Mouse (Mus musculus) right cerebral cortex, adult 18-20 months (tissue): Measurements from ENCODE around the gene Gpx2.
"Not testable (repeated sequence)": the region's sequence is repeated elsewhere in the genome, so short reads cannot be mapped to it uniquely, and the experiment has no call there.

Source experiments
- DNase-seq: peaks from one replicate; pipeline ENCODE4 v3.0.0; 2022; ENCODE audit warnings: mixed read lengths

The Gpx2 gene

GRCm38 (mm10) chr12:76803700-76804252, 8.4 kb upstream of the Gpx2 start:
- DNase-seq = no peak

DNA sequence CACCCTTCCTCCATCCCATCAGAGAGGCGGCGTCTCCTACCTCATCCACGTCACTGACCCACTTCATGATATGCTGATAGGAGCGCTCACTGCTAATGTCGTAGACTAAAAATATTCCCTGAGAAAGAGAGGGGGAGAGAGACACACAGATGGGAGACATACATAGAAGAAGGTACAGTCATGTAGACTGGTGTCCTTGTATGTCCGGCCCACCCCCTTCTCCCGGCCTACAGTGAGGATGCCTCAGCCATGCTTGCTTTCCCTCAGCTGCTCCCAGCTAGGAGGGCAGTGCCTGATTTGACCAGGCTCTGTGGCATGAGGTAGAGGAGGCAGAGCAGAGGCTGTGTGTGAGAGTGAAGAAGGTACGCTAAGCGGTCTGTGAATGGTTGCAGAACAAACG, 7.7 kb upstream of the Gpx2 start:
- DNase-seq = peak; percentile 68

DNA sequence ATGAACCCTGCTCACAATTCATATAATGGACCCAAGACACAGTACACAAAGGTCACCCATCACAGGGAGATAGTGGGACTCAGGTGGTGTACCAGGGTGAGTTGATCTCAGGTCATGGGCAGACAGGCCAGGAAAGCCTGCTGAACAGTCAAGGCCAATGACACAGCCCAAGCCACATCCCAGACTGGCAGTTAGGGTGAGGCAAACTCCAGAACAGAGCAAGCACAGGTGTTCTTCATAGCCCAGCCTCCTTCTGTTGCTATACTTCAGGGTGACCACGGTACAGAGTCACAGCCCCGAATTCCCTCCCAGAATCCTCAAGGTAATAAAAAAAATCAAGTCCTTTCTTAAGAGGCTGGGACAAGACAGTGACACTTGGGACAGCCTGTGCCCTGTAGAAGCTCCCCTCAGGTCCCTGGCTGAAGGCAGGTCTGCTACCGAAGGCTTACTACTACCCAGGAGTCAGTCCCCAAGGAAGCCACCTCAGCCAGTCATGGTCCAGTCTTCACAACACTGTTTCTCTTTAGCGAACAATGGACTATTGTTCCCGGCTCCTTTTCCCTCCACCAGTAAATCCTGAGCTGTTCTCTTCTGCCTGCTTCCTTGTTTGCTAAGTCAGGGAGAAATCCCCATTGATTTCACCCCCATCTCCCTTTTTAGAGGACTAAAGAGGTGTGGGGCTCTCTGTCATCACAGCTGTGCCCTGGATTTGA, 2.8 kb upstream of the Gpx2 start:
- no peak for DNase-seq

DNA sequence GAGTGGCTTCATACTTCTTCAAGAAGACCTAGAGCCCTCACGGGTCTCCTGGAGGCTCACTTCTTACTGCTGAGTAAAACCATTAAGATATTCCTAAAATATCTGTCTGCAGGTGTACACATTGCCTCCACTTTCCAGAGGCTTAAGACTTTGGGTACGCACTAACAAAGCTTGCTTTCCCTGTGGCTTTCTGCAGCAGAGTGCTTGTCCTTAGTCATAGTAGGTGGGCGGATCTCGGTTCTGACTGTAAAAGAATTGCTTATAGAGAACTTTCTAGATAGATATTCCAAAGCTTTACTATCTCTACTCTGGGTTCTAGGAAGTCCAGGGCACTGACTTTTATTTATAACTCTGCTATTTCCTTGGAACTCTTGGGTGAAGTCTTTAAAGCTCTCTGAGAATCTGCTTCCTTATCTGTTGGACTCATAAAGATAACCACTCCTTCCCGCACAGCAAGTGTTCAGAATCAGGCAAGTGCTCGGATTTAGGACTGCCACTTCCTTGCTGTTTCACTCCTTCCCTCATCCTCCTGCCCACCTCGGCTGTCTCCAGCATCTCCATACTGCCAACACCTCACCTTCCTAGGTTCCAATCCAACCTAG, 1.7 kb upstream of the Gpx2 start:
- DNase-seq = no peak

DNA sequence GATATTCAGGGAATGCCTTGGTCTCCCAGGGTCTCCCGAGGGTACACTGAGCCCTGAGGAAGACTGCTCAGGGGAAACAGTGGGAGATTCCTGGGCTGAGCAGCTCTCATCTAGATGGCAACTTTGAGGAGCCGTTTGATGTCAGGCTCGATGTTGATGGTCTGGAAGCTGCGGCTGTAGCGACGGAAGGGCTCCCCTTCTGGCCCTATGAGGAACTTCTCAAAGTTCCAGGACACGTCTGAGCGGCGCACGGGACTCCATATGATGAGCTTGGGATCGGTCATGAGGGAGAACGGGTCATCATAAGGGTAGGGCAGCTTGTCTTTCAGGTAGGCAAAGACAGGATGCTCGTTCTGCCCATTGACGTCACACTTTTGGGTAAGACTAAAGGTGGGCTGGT, 2.8 kb downstream of the Gpx2 start:
- not testable (repeated sequence) for DNase-seq

- DNase-seq = no peak
Measured at GRCm38 (mm10) chr12:76790446-76791084, 4.8 kb downstream of the Gpx2 start.

- DNase-seq = no peak
Measured at GRCm38 (mm10) chr12:76784056-76784619, 11.2 kb downstream of the Gpx2 start.

DNA sequence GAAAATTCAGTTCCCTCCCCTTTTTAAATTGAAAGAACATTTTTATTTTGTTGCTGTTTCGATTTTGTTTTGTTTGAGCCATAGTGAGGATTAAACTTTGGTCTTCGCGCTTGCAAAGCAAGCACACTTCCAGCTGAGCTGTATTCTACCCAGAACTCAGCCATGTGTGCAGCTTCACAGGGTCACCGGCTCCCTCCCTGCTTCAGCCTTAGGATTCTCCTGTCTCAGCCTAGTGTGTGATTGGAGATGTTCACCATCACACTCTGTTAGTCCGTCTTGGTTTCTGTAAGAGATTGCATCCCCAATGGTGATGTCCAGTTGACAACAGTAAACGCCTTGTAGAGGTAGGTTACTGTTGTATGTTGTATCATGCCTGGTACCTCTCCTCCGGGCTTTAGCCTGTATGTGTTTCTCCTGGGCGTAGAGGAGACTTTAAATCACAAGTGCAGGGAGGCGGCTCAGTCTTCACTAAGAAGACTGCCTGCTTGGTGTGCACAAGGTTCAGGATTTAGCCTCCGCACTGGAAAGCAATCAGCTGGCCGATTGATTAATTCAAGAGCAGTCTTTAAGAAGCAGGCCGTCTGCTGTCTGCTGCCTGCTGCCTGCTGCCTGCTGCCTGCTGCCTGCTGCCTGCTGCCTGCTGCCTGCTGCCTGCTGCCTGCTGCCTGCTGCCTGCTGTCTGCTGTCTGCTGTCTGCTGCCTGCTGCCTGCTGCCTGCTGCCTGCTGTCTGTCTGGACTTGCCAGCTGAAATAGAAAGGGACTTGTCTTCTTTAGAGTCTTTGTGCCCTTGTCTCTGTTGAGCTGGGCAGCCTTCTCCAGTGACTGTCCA, 14.5 kb downstream of the Gpx2 start:
- DNase-seq = no peak

- no peak for DNase-seq
Measured at GRCm38 (mm10) chr12:76779951-76780350, 15.4 kb downstream of the Gpx2 start.

DNA sequence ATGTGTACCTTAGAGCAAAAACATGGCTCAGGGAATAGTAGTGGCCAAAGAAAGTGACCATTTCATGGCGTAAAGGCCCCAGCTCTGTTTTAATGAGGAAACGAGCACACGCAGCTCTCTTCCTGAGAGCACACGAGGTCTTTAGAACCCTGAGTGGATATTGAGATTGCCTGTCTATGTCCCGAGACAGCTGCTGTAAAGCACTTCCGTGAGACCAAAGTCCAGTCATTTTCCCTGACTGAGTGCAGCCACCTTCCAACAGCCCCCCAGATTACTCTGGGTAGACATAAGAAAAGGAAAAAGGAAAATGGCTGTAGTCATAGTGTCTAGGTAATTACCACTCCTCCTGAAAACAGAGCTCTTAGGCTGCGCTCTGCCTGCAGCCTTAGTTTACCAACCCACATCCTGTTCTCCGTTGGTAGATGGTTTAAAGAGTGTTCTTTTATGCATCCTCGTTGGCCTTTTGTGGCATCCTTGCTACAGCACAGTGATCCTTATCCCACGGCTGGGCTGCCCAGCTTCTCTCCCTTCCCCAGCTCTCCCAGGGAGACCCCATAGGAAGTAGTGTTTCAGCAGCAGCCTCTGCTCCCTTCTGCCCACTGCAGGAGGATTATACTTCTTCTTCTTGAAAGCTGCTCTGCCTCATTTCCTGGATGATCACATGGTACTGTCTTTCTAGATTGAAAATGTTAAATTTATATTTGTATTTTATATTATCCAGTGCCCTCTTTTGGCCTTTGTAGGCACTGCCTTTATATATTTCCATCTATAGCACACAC, 16.9 kb downstream of the Gpx2 start:
- DNase-seq = no peak

- DNase-seq = no peak
Measured at GRCm38 (mm10) chr12:76777845-76778244, 17.5 kb downstream of the Gpx2 start.

DNA sequence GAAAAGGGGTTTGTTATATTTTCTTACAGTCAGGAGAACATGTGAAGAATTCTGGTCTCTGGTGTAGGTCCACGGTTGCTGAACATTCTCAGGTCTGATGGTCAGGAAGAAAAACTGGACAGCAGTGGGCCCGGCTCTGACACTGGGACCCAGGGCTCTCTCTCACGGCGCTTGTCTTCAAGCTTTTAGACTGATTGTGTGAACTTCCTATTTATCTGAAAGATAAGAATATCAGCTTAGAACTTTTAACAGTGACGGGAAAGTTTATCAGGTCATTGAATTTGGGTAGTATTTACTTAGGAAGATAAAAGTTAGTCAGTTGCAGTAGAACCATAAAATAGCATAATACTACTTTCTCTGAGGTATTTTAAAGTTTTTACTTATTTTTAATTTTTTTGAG, 18.5 kb downstream of the Gpx2 start:
- no peak for DNase-seq

- DNase-seq = no peak
Measured at GRCm38 (mm10) chr12:76775132-76775531, 20.2 kb downstream of the Gpx2 start.

DNA sequence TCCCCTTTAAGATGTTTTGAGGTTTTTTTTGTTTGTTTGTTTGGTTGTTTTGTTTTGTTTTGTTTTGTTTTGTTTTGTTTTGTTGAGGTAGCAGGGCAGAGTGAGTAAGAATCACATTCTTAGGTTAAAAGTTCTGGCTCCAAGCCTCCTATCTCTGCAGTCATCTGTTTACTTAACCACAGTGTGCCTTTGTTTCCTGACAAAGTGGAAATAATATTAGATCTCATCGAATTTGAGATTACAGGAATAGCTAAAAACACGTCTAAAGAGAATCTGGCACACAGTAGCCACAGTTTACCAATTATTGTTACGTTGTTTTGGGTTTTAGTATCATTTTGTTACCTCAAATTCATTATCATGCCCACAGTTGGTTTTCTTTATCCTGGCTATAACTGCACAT, 20.7 kb downstream of the Gpx2 start:
- no peak for DNase-seq

GRCm38 (mm10) chr12:76771540-76771939, 23.8 kb downstream of the Gpx2 start:
- DNase-seq = no peak

GRCm38 (mm10) chr12:76770841-76771500, 24.4 kb downstream of the Gpx2 start:
- DNase-seq = no peak

GRCm38 (mm10) chr12:76765901-76766630, 29.3 kb downstream of the Gpx2 start:
- peak; percentile 28 for DNase-seq

GRCm38 (mm10) chr12:76765354-76765851, 30.0 kb downstream of the Gpx2 start, which contains the start of the genes Churc1 and Fntb:
TSS of gene Churc1 (plus strand) at chr12:76765538.
TSS of gene Fntb (plus strand) at chr12:76765589.
- DNase-seq = peak; percentile 89

DNA sequence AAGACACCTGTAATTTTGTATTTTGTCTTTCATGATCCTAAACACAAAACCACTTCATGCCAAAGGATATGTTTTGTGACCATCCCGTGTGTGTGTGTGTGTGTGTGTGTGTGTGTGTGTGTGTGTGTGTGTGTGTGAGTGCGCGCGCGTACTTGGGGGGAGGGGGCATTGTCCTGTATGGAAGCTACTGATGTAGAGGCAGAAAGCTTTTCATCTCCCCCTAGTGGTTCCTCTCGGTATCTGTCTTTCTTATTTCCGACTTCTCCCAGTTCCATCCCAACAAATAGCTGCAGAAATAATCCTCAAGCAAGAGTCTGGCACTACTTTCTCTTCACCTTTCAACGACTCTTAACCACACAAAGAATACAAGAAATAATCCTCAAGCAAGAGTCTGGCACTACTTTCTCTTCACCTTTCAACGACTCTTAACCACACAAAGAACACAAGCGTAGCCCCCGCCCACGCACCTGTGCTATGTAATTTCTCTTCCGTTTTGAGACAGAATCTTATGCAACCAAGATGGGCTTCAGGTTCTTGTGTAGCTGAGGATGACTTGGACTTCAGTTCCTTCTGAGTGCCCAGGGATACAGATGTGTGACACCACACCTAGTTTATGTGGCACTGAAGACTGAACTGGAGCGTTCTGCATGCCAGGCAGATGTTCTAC, 42.6 kb downstream of the Gpx2 start:
- DNase-seq = peak; percentile 77
